Mouse (Mus musculus): ENCODE measurements around the gene Smad3.

GRCm38 (mm10) chr9:63614018-63614985, 143.5 kb downstream of the Smad3 start:
- TF ChIP-seq POLR2A (IDR thresholded peaks at IDR 0.05; ENCODE audit: low read depth, low read length) (no peak), CTCF (conservative IDR thresholded peaks at IDR 0.05; ENCODE audit: insufficient read depth, insufficient read length, low read depth, low read length) (no peak)
